Mouse (Mus musculus) central nervous system, embryonic 18 days (tissue): ENCODE measurements around the gene Gm21094. TPM values are rescaled to one million over a fixed set of nuclear protein-coding genes. Genes with fewer than 3 reads are reported as not detected.

Experiments
- polyA plus RNA-seq: library from polyadenylated mRNA; depleted of rRNA; stranded (reverse); fragments of >200 nt; gene quantifications from 2 replicates; pipeline ENCODE4 v1.2.3, GENCODE M21; 2012; rRNA removed

The Gm21094 gene
- polyA plus RNA-seq = not detected in 2 replicates

GRCm38 (mm10) chrY:32620343-32620742 is at the start of gene Gm21094:
Gene Gm21094, minus strand, starts transcription at chrY:32620443.

